Mouse (Mus musculus) heart, embryonic 11.5 days (tissue): ENCODE data around the gene Mlph. TPM values are rescaled to one million over a fixed set of nuclear protein-coding genes. Genes with fewer than 3 reads are reported as not detected.

Source experiments
- ATAC-seq: fragments of 200-750 bp; cut with Nextera tagmentation; replicated peaks from 2 replicates; pipeline ENCODE4 v1.8.0; 2017; ENCODE audit warnings: moderate library complexity; ENCODE audit not compliant: insufficient number of reproducible peaks, low FRiP score, low TSS enrichment
- H3K27ac ChIP-seq: fragments of 300-500 bp; sonication (generic); 2 replicates; pipeline ENCODE4 v1.5.1; 2014; ENCODE audit warnings: mild to moderate bottlenecking, low read depth, low read length
- H3K27me3 ChIP-seq: fragments of 300-500 bp; sonication (generic); 2 replicates; pipeline ENCODE4 v1.6.1; 2014; ENCODE audit warnings: mild to moderate bottlenecking, low read length, mixed read lengths; ENCODE audit not compliant: control insufficient read depth, insufficient read depth
- H3K36me3 ChIP-seq: fragments of 300-500 bp; sonication (generic); 2 replicates; pipeline ENCODE4 v1.6.1; 2014; ENCODE audit warnings: mild to moderate bottlenecking, low read length, moderate library complexity, mixed read lengths; ENCODE audit not compliant: control insufficient read depth, insufficient read depth
- H3K4me1 ChIP-seq: fragments of 300-500 bp; sonication (generic); 2 replicates; pipeline ENCODE4 v1.6.1; 2014; ENCODE audit warnings: low read length; ENCODE audit not compliant: control insufficient read depth, insufficient read depth
- H3K4me2 ChIP-seq: fragments of 300-500 bp; sonication (generic); 2 replicates; pipeline ENCODE4 v1.6.1; 2014; ENCODE audit warnings: mild to moderate bottlenecking, moderate library complexity
- H3K4me3 ChIP-seq: fragments of 300-500 bp; sonication (generic); 2 replicates; pipeline ENCODE4 v1.5.1; 2014; ENCODE audit warnings: low read depth, low read length
- H3K9ac ChIP-seq: fragments of 300-500 bp; sonication (generic); 2 replicates; pipeline ENCODE4 v1.6.1; 2014; ENCODE audit warnings: mild to moderate bottlenecking, low read depth, low read length, moderate library complexity
- H3K9me3 ChIP-seq: fragments of 300-500 bp; sonication (generic); replicated peaks from 2 replicates; pipeline ENCODE4 v1.6.1; 2016; ENCODE audit warnings: low read length; ENCODE audit not compliant: control insufficient read depth
- WGBS: fragments of 180-500 bp; shearing (Covaris S2); extraction: QIAGEN DNeasy Blood & Tissue Kit; methylation state at CpG from one replicate; pipeline ENCODE4 v1.1.7; 2014; ENCODE audit not compliant: insufficient replicate concordance; 5-methylcytosine and 5-hydroxymethylcytosine counted together
- polyA plus RNA-seq: library from polyadenylated mRNA; unstranded; fragments of >200 nt; fragmentation: Nextera tagmentation; extraction: Ambion mirVana; gene quantifications from 2 replicates; pipeline ENCODE4 v1.2.1, GENCODE M21; 2014

The Mlph gene
- polyA plus RNA-seq, 1 experiment from 2014 or later = 0.16 TPM

GRCm38 (mm10) chr1:90921687-90922086, 6.8 kb downstream of the Mlph start:
- peaks cover 9% of the 10 kb centered on the region for H3K4me1 ChIP-seq
- no peak overlapping the region for H3K4me2 ChIP-seq
- no peak for ATAC-seq
- H3K27ac ChIP-seq = no peak overlapping the region
- peaks cover 10% of the 10 kb centered on the region for H3K9me3 ChIP-seq
- H3K27me3 ChIP-seq = peaks cover 2% of the 10 kb centered on the region; the same call in 1 of the 2 replicates
- WGBS = 75% methylated on average over 9 of the region's 9 CpGs
- no peak overlapping the region for H3K4me3 ChIP-seq
- H3K9ac ChIP-seq = no peak overlapping the region
- H3K36me3 ChIP-seq = no peaks in the 10 kb centered on the region

GRCm38 (mm10) chr1:90926030-90926429, 11.1 kb downstream of the Mlph start:
- Histone ChIP-seq H3K4me2 (no peak overlapping the region), H3K9me3 (no peaks in the 10 kb centered on the region), H3K9ac (no peak overlapping the region), H3K4me3 (no peak overlapping the region), H3K27me3 (peaks cover 2% of the 10 kb centered on the region; the same call in 1 of the 2 replicates), H3K36me3 (no peaks in the 10 kb centered on the region), H3K4me1 (peaks cover 10% of the 10 kb centered on the region), H3K27ac (no peak overlapping the region)
- no peak for ATAC-seq
- 85% methylated on average over 4 of the region's 4 CpGs for WGBS

- no peak overlapping the region for H3K9ac ChIP-seq
- no peaks in the 10 kb centered on the region for H3K36me3 ChIP-seq
- no peak overlapping the region for H3K4me3 ChIP-seq
- H3K9me3 ChIP-seq = no peaks in the 10 kb centered on the region
- peaks cover 2% of the 10 kb centered on the region; the same call in 1 of the 2 replicates for H3K27me3 ChIP-seq
- H3K27ac ChIP-seq = no peak overlapping the region
- H3K4me2 ChIP-seq = peak overlapping the region; percentile 86
- peaks cover 10% of the 10 kb centered on the region for H3K4me1 ChIP-seq
- WGBS = 43% methylated on average over 15 of the region's 15 CpGs
- ATAC-seq = no peak
These were observed 12.4 kb downstream of the Mlph start for GRCm38 (mm10) chr1:90927308-90927707.

- no peak for ATAC-seq
- no peak overlapping the region for H3K27ac ChIP-seq
- WGBS = 3% methylated on average over 23 of the region's 23 CpGs
- peaks cover 10% of the 10 kb centered on the region for H3K4me1 ChIP-seq
- no peaks in the 10 kb centered on the region for H3K36me3 ChIP-seq
- no peaks in the 10 kb centered on the region for H3K27me3 ChIP-seq
- H3K4me2 ChIP-seq = peak overlapping the region; percentile 86
- no peaks in the 10 kb centered on the region for H3K9me3 ChIP-seq
- peak overlapping the region; percentile 35 for H3K9ac ChIP-seq
- H3K4me3 ChIP-seq = peak overlapping the region; percentile 43
These were observed 13.2 kb downstream of the Mlph start for GRCm38 (mm10) chr1:90927929-90928574.

GRCm38 (mm10) chr1:90928575-90928934, 13.7 kb downstream of the Mlph start:
- H3K27ac ChIP-seq = no peak overlapping the region
- H3K27me3 ChIP-seq = no peaks in the 10 kb centered on the region
- no peaks in the 10 kb centered on the region for H3K36me3 ChIP-seq
- peaks cover 10% of the 10 kb centered on the region for H3K4me1 ChIP-seq
- ATAC-seq = no peak
- no peaks in the 10 kb centered on the region for H3K9me3 ChIP-seq
- H3K9ac ChIP-seq = no peak overlapping the region
- H3K4me3 ChIP-seq = peak overlapping the region; percentile 43
- WGBS = 8% methylated on average over 6 of the region's 6 CpGs
- H3K4me2 ChIP-seq = peak overlapping the region; percentile 86

GRCm38 (mm10) chr1:90933001-90933400, 18.1 kb downstream of the Mlph start:
- Histone ChIP-seq H3K9ac (no peak overlapping the region), H3K36me3 (no peaks in the 10 kb centered on the region), H3K27ac (no peak overlapping the region), H3K4me3 (no peak overlapping the region), H3K27me3 (no peaks in the 10 kb centered on the region), H3K4me1 (peaks cover 4% of the 10 kb centered on the region), H3K4me2 (no peak overlapping the region), H3K9me3 (no peaks in the 10 kb centered on the region)
- no peak for ATAC-seq
- 50% methylated on average over 5 of the region's 5 CpGs for WGBS

GRCm38 (mm10) chr1:90936990-90937389, 22.1 kb downstream of the Mlph start:
- no peaks in the 10 kb centered on the region for H3K27me3 ChIP-seq
- WGBS = 56% methylated on average over 9 of the region's 9 CpGs
- H3K4me3 ChIP-seq = no peak overlapping the region
- no peak overlapping the region for H3K9ac ChIP-seq
- no peaks in the 10 kb centered on the region for H3K36me3 ChIP-seq
- H3K4me1 ChIP-seq = no peaks in the 10 kb centered on the region
- no peak overlapping the region for H3K27ac ChIP-seq
- ATAC-seq = no peak
- no peak overlapping the region for H3K4me2 ChIP-seq
- no peaks in the 10 kb centered on the region for H3K9me3 ChIP-seq

- Histone ChIP-seq H3K9ac (no peak overlapping the region), H3K27me3 (no peaks in the 10 kb centered on the region), H3K4me2 (no peak overlapping the region), H3K4me1 (no peaks in the 10 kb centered on the region), H3K9me3 (no peaks in the 10 kb centered on the region), H3K27ac (no peak overlapping the region), H3K4me3 (no peak overlapping the region), H3K36me3 (no peaks in the 10 kb centered on the region)
- WGBS = 61% methylated on average over 4 of the region's 4 CpGs
- ATAC-seq = no peak
These were observed 25.1 kb downstream of the Mlph start for GRCm38 (mm10) chr1:90939980-90940379.

- Histone ChIP-seq H3K4me3 (no peak overlapping the region), H3K9ac (no peak overlapping the region), H3K27me3 (no peaks in the 10 kb centered on the region), H3K27ac (no peak overlapping the region), H3K4me1 (no peaks in the 10 kb centered on the region), H3K36me3 (no peaks in the 10 kb centered on the region), H3K9me3 (no peaks in the 10 kb centered on the region), H3K4me2 (no peak overlapping the region)
- 54% methylated on average over 10 of the region's 10 CpGs for WGBS
- ATAC-seq = no peak
These were observed 30.3 kb downstream of the Mlph start for GRCm38 (mm10) chr1:90945171-90945570.
